Mouse (Mus musculus): ENCODE measurements at regions not wholly inside any gene's neighbourhood (a gene's known extent, or its start where the extent isn't known, plus 50 kb on each side); places are given as distances from the start of the nearest gene placed in this dataset.

GRCm38 (mm10) chr3:142969501-142969900 lies 87.7 kb upstream of the Pkn2 start:
- TF ChIP-seq EP300 (IDR thresholded peaks at IDR 0.05; ENCODE audit: low read depth) (no peak), CTCF (IDR thresholded peaks at IDR 0.05; ENCODE audit: low read depth) (no peak)
